Comparison of ENCODE assay signal across 9 mouse cellular contexts in genomic region chr4:140986024-140986710, GRCm38 (mm10). TPM values are rescaled to one million over a fixed set of nuclear protein-coding genes. Genes with fewer than 3 reads are reported as not detected.
DNase-seq lines count a peak whose midpoint lies in the region; ATAC-seq and TF ChIP-seq lines count a peak whose summit lies in the region.
"Had no signal": no experiment of that assay in that cellular context is flagged by ENCODE, and none has a peak within 500 bp of the region (broad histone marks: within the 10 kb centered on the region; RNA-seq: fewer than 3 reads in every experiment).

No protein-coding gene starts in this region.

- DNase-seq in heart, adult 9 months (ENCODE audit: low spot score in 2 of 2): no peak
- DNase-seq in forebrain, postnatal 0 days: peak; percentile 54
- DNase-seq in yolk sac, embryonic 10.5 days (ENCODE audit: low spot score): no peak
- DNase-seq in kidney, postnatal 36 days: no peak
- DNase-seq in adrenal gland, adult 8-10 months: no peak

- TF ChIP-seq POLR2A in ES-Bruce4 (IDR thresholded peaks at IDR 0.05; ENCODE audit: insufficient read depth, low read length): no peak

- no peak overlapping the region for H3K27ac ChIP-seq in heart, embryonic 11.5 days (ENCODE audit: low read depth, low read length)
- H3K27ac ChIP-seq in ES-Bruce4 (ENCODE audit: insufficient read depth, low read length): no peak overlapping the region
- peak overlapping the region; percentile 86 for H3K27ac ChIP-seq in forebrain, postnatal 0 days (ENCODE audit: low read depth, low read length)

- H3K4me2 ChIP-seq in heart, embryonic 11.5 days: peak overlapping the region; percentile 93
- peak overlapping the region; percentile 77 for H3K4me2 ChIP-seq in forebrain, postnatal 0 days (ENCODE audit: low read depth)

- peaks cover 16% of the 10 kb centered on the region for H3K4me1 ChIP-seq in heart, embryonic 11.5 days (ENCODE audit: control insufficient read depth, insufficient read depth, low read length)
- H3K4me1 ChIP-seq in ES-Bruce4 (ENCODE audit: control insufficient read depth, insufficient read depth, low read length): no peaks in the 10 kb centered on the region
- H3K4me1 ChIP-seq in forebrain, postnatal 0 days (ENCODE audit: insufficient read depth): peaks cover 15% of the 10 kb centered on the region

- 0 out of 2 replicates have a peak, but pooled peaks cover 3% of the 10 kb centered on the region for H3K9me3 ChIP-seq in heart, embryonic 11.5 days (replicated peaks; ENCODE audit: control insufficient read depth, low read length)
- H3K9me3 ChIP-seq in ES-Bruce4 (replicated peaks; ENCODE audit: control insufficient read depth, insufficient read depth, low read length, poor library complexity, severe bottlenecking): no peaks in the 10 kb centered on the region
- H3K9me3 ChIP-seq in forebrain, postnatal 0 days (ENCODE audit: low read length): no peaks in the 10 kb centered on the region

- ATAC-seq in heart, embryonic 11.5 days (replicated peaks; ENCODE audit: insufficient number of reproducible peaks, low FRiP score, low TSS enrichment): 0 out of 2 replicates have a peak, but pooled peaks have one; percentile 1
- ATAC-seq in forebrain, postnatal 0 days: peak; percentile 38
- ATAC-seq in megakaryocyte-erythroid progenitor cell, adult 5-6 weeks (replicated peaks; ENCODE audit: low FRiP score, low TSS enrichment, poor library complexity, severe bottlenecking): 0 out of 2 replicates have a peak, but pooled peaks have one; percentile 1

- peak overlapping the region; percentile 91 for H3K4me3 ChIP-seq in heart, embryonic 11.5 days (ENCODE audit: low read depth, low read length)
- peak overlapping the region; percentile 99 for H3K4me3 ChIP-seq in ES-Bruce4 (ENCODE audit: low read depth, low read length)
- peak overlapping the region; percentile 86 for H3K4me3 ChIP-seq in forebrain, postnatal 0 days (ENCODE audit: low read depth, low read length)

- H3K9ac ChIP-seq in heart, embryonic 11.5 days (ENCODE audit: low read depth, low read length): peak overlapping the region; percentile 90
- 0 out of 2 replicates have a peak overlapping the region, but pooled peaks have one; percentile 84 for H3K9ac ChIP-seq in ES-Bruce4 (ENCODE audit: low read depth, poor library complexity, severe bottlenecking)
- peak overlapping the region; percentile 94 for H3K9ac ChIP-seq in forebrain, postnatal 0 days

- no peaks in the 10 kb centered on the region for H3K36me3 ChIP-seq in heart, embryonic 11.5 days (ENCODE audit: control insufficient read depth, insufficient read depth, low read length)
- no peaks in the 10 kb centered on the region for H3K36me3 ChIP-seq in ES-Bruce4 (ENCODE audit: control insufficient read depth, insufficient read depth, low read length, poor library complexity, severe bottlenecking)
- peaks cover 6% of the 10 kb centered on the region; the same call in 1 of the 2 replicates for H3K36me3 ChIP-seq in forebrain, postnatal 0 days (ENCODE audit: insufficient read depth)

- 32% methylated on average over 15 of the region's 15 CpGs for WGBS in heart, embryonic 11.5 days (ENCODE audit: insufficient replicate concordance)
- WGBS in forebrain, postnatal 0 days: 22% methylated on average over 15 of the region's 15 CpGs

- no peak for TF ChIP-seq EP300 in ES-Bruce4 (IDR thresholded peaks at IDR 0.05; ENCODE audit: insufficient read depth, low read depth, low read length)

- H3K27me3 ChIP-seq in heart, embryonic 11.5 days (ENCODE audit: control insufficient read depth, insufficient read depth, low read length): no peaks in the 10 kb centered on the region
- H3K27me3 ChIP-seq in ES-Bruce4 (ENCODE audit: control insufficient read depth, insufficient read depth, low read length, poor library complexity, severe bottlenecking): no peaks in the 10 kb centered on the region
- no peaks in the 10 kb centered on the region for H3K27me3 ChIP-seq in forebrain, postnatal 0 days (ENCODE audit: insufficient read depth, low read length)
- H3K27me3 ChIP-seq: Patski had no signal

- no peak for TF ChIP-seq CTCF in ES-Bruce4 (IDR thresholded peaks at IDR 0.05; ENCODE audit: low read depth, low read length)
- TF ChIP-seq CTCF in forebrain, postnatal 0 days (IDR thresholded peaks at IDR 0.05; ENCODE audit: low read depth): no peak

RNA-seq across cellular contexts. Expression of gene Atp13a2, which starts 0.5 kb away (rescaled TPM):
- 18.2 and 18.9 TPM in 2 replicates for polyA plus RNA-seq in heart, embryonic 11.5 days (2014; fragmentation: Nextera tagmentation; extraction: Ambion mirVana)
- 16.8 and 17.0 TPM in 2 replicates for polyA plus RNA-seq in ES-Bruce4 (2011; ENCODE audit: insufficient read depth, insufficient read length, low read depth, missing spikeins)
- total RNA-seq in forebrain, postnatal 0 days (2014; rRNA removed): 205 and 251 TPM in 2 replicates
- polyA plus RNA-seq in forebrain, postnatal 0 days (2015; fragmentation: Nextera tagmentation; extraction: Ambion mirVana): 119 and 141 TPM in 2 replicates
- total RNA-seq in megakaryocyte-erythroid progenitor cell, adult 5-6 weeks (2014; fragmentation: Nextera tagmentation): 24.6 and 25.2 TPM in 2 replicates
- 20.4 and 28.7 TPM in 2 replicates for total RNA-seq in megakaryocyte-erythroid progenitor cell, adult 5-6 weeks (2017)
- 10 to 100 TPM; 40.4 to 56.6 (median 46.2) TPM for total RNA-seq in adrenal gland, adult 8-10 months (2022)

RNA-seq across cellular contexts. Expression of gene Mfap2, which starts 24.1 kb away (rescaled TPM):
- polyA plus RNA-seq in heart, embryonic 11.5 days (2014; fragmentation: Nextera tagmentation; extraction: Ambion mirVana): 246 and 248 TPM in 2 replicates
- 4.5 and 5.2 TPM in 2 replicates for polyA plus RNA-seq in ES-Bruce4 (2011; ENCODE audit: insufficient read depth, insufficient read length, low read depth, missing spikeins)
- total RNA-seq in forebrain, postnatal 0 days (2014; rRNA removed): 22.2 and 25.1 TPM in 2 replicates
- 124 and 148 TPM in 2 replicates for polyA plus RNA-seq in forebrain, postnatal 0 days (2015; fragmentation: Nextera tagmentation; extraction: Ambion mirVana)
- total RNA-seq in megakaryocyte-erythroid progenitor cell, adult 5-6 weeks (2014; fragmentation: Nextera tagmentation): not detected in 2 replicates
- total RNA-seq in megakaryocyte-erythroid progenitor cell, adult 5-6 weeks (2017): not detected in 2 replicates
- 10 to 100 TPM in 2 of 4 experiments, 1 to 10 TPM in 2; 9.1 to 12.3 (median 10.3) TPM for total RNA-seq in adrenal gland, adult 8-10 months (2022)

RNA-seq across cellular contexts. Expression of gene Sdhb, which starts 25.2 kb away (rescaled TPM):
- polyA plus RNA-seq in heart, embryonic 11.5 days (2014; fragmentation: Nextera tagmentation; extraction: Ambion mirVana): 760 and 778 TPM in 2 replicates
- polyA plus RNA-seq in ES-Bruce4 (2011; ENCODE audit: insufficient read depth, insufficient read length, low read depth, missing spikeins): 99.6 and 103 TPM in 2 replicates
- 254 and 308 TPM in 2 replicates for total RNA-seq in forebrain, postnatal 0 days (2014; rRNA removed)
- polyA plus RNA-seq in forebrain, postnatal 0 days (2015; fragmentation: Nextera tagmentation; extraction: Ambion mirVana): 564 and 623 TPM in 2 replicates
- 154 and 177 TPM in 2 replicates for total RNA-seq in megakaryocyte-erythroid progenitor cell, adult 5-6 weeks (2014; fragmentation: Nextera tagmentation)
- total RNA-seq in megakaryocyte-erythroid progenitor cell, adult 5-6 weeks (2017): 99.5 and 128 TPM in 2 replicates
- 100 to 1,000 TPM; 248 to 401 (median 344) TPM for total RNA-seq in adrenal gland, adult 8-10 months (2022)

Comparison
In these comparisons a context has a peak if more than half of its experiments do, and no peak if none do; other contexts are left out.
1. RNA of gene Mfap2, which starts 24.1 kb away (total RNA-seq): 22.2 to 25.1 TPM in forebrain, postnatal 0 days and 9.1 to 12.3 TPM in adrenal gland, adult 8-10 months; not detected in megakaryocyte-erythroid progenitor cell, adult 5-6 weeks; every median in the first group is over 10 times any median in the second.
2. Peak in every context shown above with its lines, with median percentiles within 50 percentile points of each other: ATAC-seq, H3K4me3 ChIP-seq and H3K9ac ChIP-seq.